Mouse (Mus musculus) T-cell, adult 66 days (primary cell): Measurements from ENCODE around the gene Ptchd4. TPM values are rescaled to one million over a fixed set of nuclear protein-coding genes. Genes with fewer than 3 reads are reported as not detected.

Experiments used
- total RNA-seq, 2 experiments: library from RNA; stranded (reverse); gene quantifications; 3 replicates in 1 of 2; 4 replicates in 1 of 2; pipeline ENCODE4 v1.2.4; 2023

The Ptchd4 gene
- not detected for total RNA-seq

GRCm38 (mm10) chr17:42315669-42316611 lies at the start of gene Ptchd4:
Gene Ptchd4, plus strand, starts transcription at chr17:42315947.

